In the genomic region with DNA sequence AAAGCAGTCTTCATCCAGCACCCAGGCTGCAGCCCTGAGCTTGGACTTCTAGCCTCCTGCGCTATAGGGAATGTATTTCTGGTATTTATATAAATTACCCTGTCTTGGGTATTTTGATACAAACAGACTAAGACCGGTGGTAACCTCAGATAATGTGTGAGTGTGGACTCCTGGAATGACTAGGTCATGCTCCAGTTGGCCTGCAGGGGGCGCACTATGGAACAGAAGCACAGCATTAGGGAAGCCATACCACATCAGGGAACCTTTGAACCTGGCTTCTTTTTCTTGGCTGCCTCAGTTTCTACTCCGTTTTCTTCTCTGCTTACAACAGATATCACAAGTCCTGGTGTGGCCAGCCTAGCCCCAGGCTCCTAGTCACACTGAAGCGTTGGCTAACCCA, we compare ENCODE assay signal across 9 mouse cellular contexts. TPM values are rescaled to one million over a fixed set of nuclear protein-coding genes. Genes with fewer than 3 reads are reported as not detected.
DNase-seq lines count a peak whose midpoint lies in the region; ATAC-seq and TF ChIP-seq lines count a peak whose summit lies in the region.
"Had no signal": no experiment of that assay in that cellular context is flagged by ENCODE, and none has a peak within 500 bp of the region (broad histone marks: within the 10 kb centered on the region; RNA-seq: fewer than 3 reads in every experiment).

No protein-coding gene starts in this region.

- H3K27me3 ChIP-seq in forebrain, embryonic 11.5 days (ENCODE audit: control insufficient read depth, insufficient read depth, low read length): no peaks in the 10 kb centered on the region
- no peaks in the 10 kb centered on the region for H3K27me3 ChIP-seq in forebrain, embryonic 15.5 days
- no peaks in the 10 kb centered on the region for H3K27me3 ChIP-seq in midbrain, postnatal 0 days (ENCODE audit: insufficient read depth, low read length)
- no peaks in the 10 kb centered on the region for H3K27me3 ChIP-seq in midbrain, embryonic 14.5 days (ENCODE audit: control insufficient read depth, insufficient read depth, low read length)
- no peaks in the 10 kb centered on the region for H3K27me3 ChIP-seq in limb, embryonic 10.5 days (ENCODE audit: low read depth, poor library complexity, severe bottlenecking)
- no peaks in the 10 kb centered on the region for H3K27me3 ChIP-seq in kidney, embryonic 15.5 days

- no peaks in the 10 kb centered on the region for H3K9me3 ChIP-seq in forebrain, embryonic 11.5 days (ENCODE audit: control insufficient read depth, low read length)
- no peaks in the 10 kb centered on the region for H3K9me3 ChIP-seq in forebrain, embryonic 15.5 days
- no peaks in the 10 kb centered on the region for H3K9me3 ChIP-seq in midbrain, postnatal 0 days (ENCODE audit: low read length)
- H3K9me3 ChIP-seq in midbrain, embryonic 14.5 days (ENCODE audit: control insufficient read depth, low read length): no peaks in the 10 kb centered on the region
- no peaks in the 10 kb centered on the region for H3K9me3 ChIP-seq in limb, embryonic 10.5 days (replicated peaks)
- H3K9me3 ChIP-seq in kidney, embryonic 15.5 days (replicated peaks): no peaks in the 10 kb centered on the region
- H3K9me3 ChIP-seq: midbrain, embryonic 12.5 days had no signal

- no peak overlapping the region for H3K9ac ChIP-seq in forebrain, embryonic 11.5 days (ENCODE audit: low read length)
- H3K9ac ChIP-seq in forebrain, embryonic 15.5 days (replicated peaks): no peak overlapping the region
- H3K9ac ChIP-seq in midbrain, postnatal 0 days (replicated peaks; ENCODE audit: low read length, poor library complexity, severe bottlenecking): no peak overlapping the region
- H3K9ac ChIP-seq in midbrain, embryonic 14.5 days (replicated peaks; ENCODE audit: low read length): no peak overlapping the region
- H3K9ac ChIP-seq in kidney, embryonic 15.5 days: no peak overlapping the region
- H3K9ac ChIP-seq: midbrain, embryonic 12.5 days had no signal

- no peak for ATAC-seq in forebrain, embryonic 11.5 days (replicated peaks; ENCODE audit: low FRiP score)
- no peak for ATAC-seq in forebrain, embryonic 15.5 days (replicated peaks)
- no peak for ATAC-seq in midbrain, postnatal 0 days (ENCODE audit: low FRiP score)
- no peak for ATAC-seq in midbrain, embryonic 14.5 days (ENCODE audit: low FRiP score, low TSS enrichment)
- no peak for ATAC-seq in kidney, embryonic 15.5 days (replicated peaks; ENCODE audit: low FRiP score)

- no peak overlapping the region for H3K27ac ChIP-seq in forebrain, embryonic 11.5 days (ENCODE audit: low read depth, low read length)
- H3K27ac ChIP-seq in forebrain, embryonic 15.5 days (replicated peaks): no peak overlapping the region
- no peak overlapping the region for H3K27ac ChIP-seq in midbrain, postnatal 0 days (ENCODE audit: low read depth, low read length)
- no peak overlapping the region for H3K27ac ChIP-seq in midbrain, embryonic 14.5 days (replicated peaks; ENCODE audit: low read depth, low read length)
- H3K27ac ChIP-seq in limb, embryonic 10.5 days: no peak overlapping the region
- no peak overlapping the region for H3K27ac ChIP-seq in kidney, embryonic 15.5 days
- H3K27ac ChIP-seq: midbrain, embryonic 12.5 days had no signal

- 70% methylated on average over 5 of the region's 5 CpGs for WGBS in forebrain, embryonic 11.5 days
- WGBS in forebrain, embryonic 15.5 days: 74% methylated on average over 5 of the region's 5 CpGs
- 61% methylated on average over 5 of the region's 5 CpGs for WGBS in midbrain, postnatal 0 days
- WGBS in midbrain, embryonic 14.5 days: 64% methylated on average over 5 of the region's 5 CpGs
- WGBS in limb, embryonic 10.5 days: 64% methylated on average over 5 of the region's 5 CpGs
- 75% methylated on average over 5 of the region's 5 CpGs for WGBS in kidney, embryonic 15.5 days

- no peaks in the 10 kb centered on the region for H3K36me3 ChIP-seq in forebrain, embryonic 11.5 days (ENCODE audit: control insufficient read depth, insufficient read depth, low read length)
- no peaks in the 10 kb centered on the region for H3K36me3 ChIP-seq in forebrain, embryonic 15.5 days
- H3K36me3 ChIP-seq in midbrain, postnatal 0 days (ENCODE audit: insufficient read depth, low read length): no peaks in the 10 kb centered on the region
- H3K36me3 ChIP-seq in midbrain, embryonic 14.5 days (ENCODE audit: control insufficient read depth, insufficient read depth, low read length): no peaks in the 10 kb centered on the region
- no peaks in the 10 kb centered on the region for H3K36me3 ChIP-seq in limb, embryonic 10.5 days
- H3K36me3 ChIP-seq in kidney, embryonic 15.5 days: no peaks in the 10 kb centered on the region
- H3K36me3 ChIP-seq: midbrain, embryonic 12.5 days had no signal

- H3K4me1 ChIP-seq in forebrain, embryonic 11.5 days (replicated peaks; ENCODE audit: control insufficient read depth, insufficient read depth, low read length): no peaks in the 10 kb centered on the region
- no peaks in the 10 kb centered on the region for H3K4me1 ChIP-seq in forebrain, embryonic 15.5 days
- no peaks in the 10 kb centered on the region for H3K4me1 ChIP-seq in midbrain, postnatal 0 days (ENCODE audit: insufficient read depth, low read length)
- no peaks in the 10 kb centered on the region for H3K4me1 ChIP-seq in midbrain, embryonic 14.5 days (ENCODE audit: control insufficient read depth, insufficient read depth, low read length)
- H3K4me1 ChIP-seq in limb, embryonic 10.5 days: no peaks in the 10 kb centered on the region
- H3K4me1 ChIP-seq in kidney, embryonic 15.5 days: no peaks in the 10 kb centered on the region
- H3K4me1 ChIP-seq: midbrain, embryonic 12.5 days had no signal

- H3K4me2 ChIP-seq in forebrain, embryonic 11.5 days (ENCODE audit: low read depth, low read length, severe bottlenecking): no peak overlapping the region
- no peak overlapping the region for H3K4me2 ChIP-seq in forebrain, embryonic 15.5 days (replicated peaks)
- no peak overlapping the region for H3K4me2 ChIP-seq in midbrain, postnatal 0 days (ENCODE audit: low read depth, low read length, poor library complexity, severe bottlenecking)
- no peak overlapping the region for H3K4me2 ChIP-seq in midbrain, embryonic 14.5 days (ENCODE audit: low read length)
- no peak overlapping the region for H3K4me2 ChIP-seq in kidney, embryonic 15.5 days
- H3K4me2 ChIP-seq: midbrain, embryonic 12.5 days had no signal

- TF ChIP-seq CTCF in midbrain, postnatal 0 days (IDR thresholded peaks at IDR 0.05): peak; percentile 41

- DNase-seq in forebrain, embryonic 11.5 days (ENCODE audit: low spot score): peak; percentile 55
- DNase-seq in midbrain, postnatal 0 days (ENCODE audit: low spot score): no peak
- no peak for DNase-seq in midbrain, embryonic 14.5 days
- peak; percentile 37 for DNase-seq in limb, embryonic 10.5 days (ENCODE audit: low spot score)
- peak; percentile 3 for DNase-seq in thymus, postnatal 0 days (ENCODE audit: low spot score)
- no peak for DNase-seq in retina, embryonic 14.5 days (ENCODE audit: low spot score)

- no peak overlapping the region for H3K4me3 ChIP-seq in forebrain, embryonic 11.5 days (ENCODE audit: low read depth, low read length)
- no peak overlapping the region for H3K4me3 ChIP-seq in forebrain, embryonic 15.5 days
- no peak overlapping the region for H3K4me3 ChIP-seq in midbrain, postnatal 0 days (ENCODE audit: low read depth, low read length)
- H3K4me3 ChIP-seq in midbrain, embryonic 14.5 days (replicated peaks; ENCODE audit: low read depth, low read length): no peak overlapping the region
- H3K4me3 ChIP-seq in limb, embryonic 10.5 days: no peak overlapping the region
- H3K4me3 ChIP-seq in kidney, embryonic 15.5 days (replicated peaks): no peak overlapping the region
- H3K4me3 ChIP-seq: midbrain, embryonic 12.5 days had no signal

RNA-seq across cellular contexts. Expression of a gene that starts 33.2 kb away (rescaled TPM):
- 0.91 and 1.1 TPM in 2 replicates for polyA plus RNA-seq in forebrain, embryonic 11.5 days (2014; fragmentation: Nextera tagmentation; extraction: Ambion mirVana)
- polyA plus RNA-seq in forebrain, embryonic 15.5 days (2015; fragmentation: Nextera tagmentation; extraction: Ambion mirVana): not detected in 2 replicates
- not detected in 2 replicates for total RNA-seq in midbrain, postnatal 0 days (2014; rRNA removed)
- 0.07 TPM in 1 of 2 replicates, not detected in the other for polyA plus RNA-seq in midbrain, postnatal 0 days (2015; fragmentation: Nextera tagmentation; extraction: Ambion mirVana)
- 0.11 TPM in 1 of 2 replicates, not detected in the other for polyA plus RNA-seq in midbrain, embryonic 14.5 days (2014; fragmentation: Nextera tagmentation; extraction: Ambion mirVana)
- 1.8 and 2.1 TPM in 2 replicates for polyA plus RNA-seq in limb, embryonic 10.5 days (2016; fragmentation: Nextera tagmentation; extraction: Ambion mirVana)
- 0.12 and 0.22 TPM in 2 replicates for polyA plus RNA-seq in thymus, postnatal 0 days (2015; fragmentation: Nextera tagmentation; extraction: Ambion mirVana)
- polyA plus RNA-seq in kidney, embryonic 15.5 days (2015; fragmentation: Nextera tagmentation; extraction: Ambion mirVana): not detected in 2 replicates

Comparison
In these comparisons a context has a peak if more than half of its experiments do, and no peak if none do; other contexts are left out.
1. DNase-seq: peak in forebrain, embryonic 11.5 days (single experiment), limb, embryonic 10.5 days (single experiment) and thymus, postnatal 0 days (single experiment); none in midbrain, postnatal 0 days (single experiment), midbrain, embryonic 14.5 days (single experiment) and retina, embryonic 14.5 days (single experiment).